Mouse (Mus musculus): Measurements from ENCODE around the gene Trappc2l.
"Not testable (repeated sequence)": the region's sequence is repeated elsewhere in the genome, so short reads cannot be mapped to it uniquely, and the experiment has no call there.

The Trappc2l gene

GRCm38 (mm10) chr8:122611295-122612133, at the start of gene Trappc2l, which contains the start of gene Galns:
Gene Trappc2l (plus strand): TSS chr8:122611640.
Gene Galns (minus strand): TSS chr8:122611463.
- DNase-seq (ENCODE audit: low spot score), result peak; percentile 97

- DNase-seq (ENCODE audit: low spot score), result no peak
Observed at GRCm38 (mm10) chr8:122564363-122565352, 46.8 kb upstream of the Trappc2l start.

GRCm38 (mm10) chr8:122566766-122567165, 44.7 kb upstream of the Trappc2l start:
- DNase-seq (ENCODE audit: low spot score), result no peak

- DNase-seq (ENCODE audit: low spot score), result peak; percentile 96
Observed at GRCm38 (mm10) chr8:122567361-122568108, 43.9 kb upstream of the Trappc2l start, which contains the start of gene Cdt1. Gene Cdt1 (plus strand): TSS chr8:122568015.

- DNase-seq (ENCODE audit: low spot score), result no peak
Observed at GRCm38 (mm10) chr8:122568109-122568504, 43.3 kb upstream of the Trappc2l start.

GRCm38 (mm10) chr8:122568881-122569309, 42.5 kb upstream of the Trappc2l start:
- DNase-seq (ENCODE audit: low spot score), result no peak

- no peak for DNase-seq (ENCODE audit: low spot score)
Observed at GRCm38 (mm10) chr8:122569329-122569728, 42.1 kb upstream of the Trappc2l start.

- no peak for DNase-seq (ENCODE audit: low spot score)
Observed at GRCm38 (mm10) chr8:122569996-122570395, 41.4 kb upstream of the Trappc2l start.

- no peak for DNase-seq (ENCODE audit: low spot score)
Observed at GRCm38 (mm10) chr8:122571153-122571552, 40.3 kb upstream of the Trappc2l start.

GRCm38 (mm10) chr8:122571750-122572267, 39.6 kb upstream of the Trappc2l start:
- DNase-seq (ENCODE audit: low spot score), result no peak

GRCm38 (mm10) chr8:122572751-122573150, 38.7 kb upstream of the Trappc2l start:
- no peak for DNase-seq (ENCODE audit: low spot score)

GRCm38 (mm10) chr8:122573176-122573575, 38.3 kb upstream of the Trappc2l start:
- not testable (repeated sequence) for DNase-seq (ENCODE audit: low spot score)

- DNase-seq (ENCODE audit: low spot score), result no peak
Observed at GRCm38 (mm10) chr8:122573577-122573976, 37.9 kb upstream of the Trappc2l start.

GRCm38 (mm10) chr8:122574264-122574663, 37.2 kb upstream of the Trappc2l start:
- no peak for DNase-seq (ENCODE audit: low spot score)

GRCm38 (mm10) chr8:122574667-122575251, 36.7 kb upstream of the Trappc2l start:
- no peak for DNase-seq (ENCODE audit: low spot score)

- DNase-seq (ENCODE audit: low spot score), result no peak
Observed at GRCm38 (mm10) chr8:122575286-122575685, 36.2 kb upstream of the Trappc2l start.

- DNase-seq (ENCODE audit: low spot score), result no peak
Observed at GRCm38 (mm10) chr8:122575735-122576647, 35.4 kb upstream of the Trappc2l start.

GRCm38 (mm10) chr8:122576648-122577022, 34.8 kb upstream of the Trappc2l start, which contains the start of gene Aprt:
Gene Aprt (minus strand): TSS chr8:122576909.
- DNase-seq (ENCODE audit: low spot score), result peak; percentile 93

- no peak for DNase-seq (ENCODE audit: low spot score)
Observed at GRCm38 (mm10) chr8:122577116-122577515, 34.3 kb upstream of the Trappc2l start.

GRCm38 (mm10) chr8:122579196-122579595, 32.2 kb upstream of the Trappc2l start:
- DNase-seq (ENCODE audit: low spot score), result no peak

All from layer of hippocampus, adult 11-12 months (tissue).